Mouse (Mus musculus) spleen, adult 2 months (tissue): ENCODE measurements around the gene Ogdh.

Experiments used
- CTCF ChIP-seq: fragments of 200-500 bp; IDR thresholded peaks from 2 replicates; pipeline ENCODE4 v1.5.1; 2011; ENCODE audit warnings: mild to moderate bottlenecking, inconsistent platforms; ENCODE audit not compliant: insufficient read depth, insufficient read length, insufficient replicate concordance; ENCODE audit errors: extremely low read depth
- POLR2A ChIP-seq: fragments of 200-500 bp; IDR thresholded peaks from 2 replicates; pipeline ENCODE4 v1.6.1; 2011; ENCODE audit warnings: low read depth, low read length, inconsistent platforms

- TF ChIP-seq CTCF = no peak
- no peak for TF ChIP-seq POLR2A
These were observed 11.4 kb downstream of the Ogdh start for GRCm38 (mm10) chr11:6302793-6303192.
